Mouse (Mus musculus): ENCODE measurements around the gene Slc25a17.

DNA sequence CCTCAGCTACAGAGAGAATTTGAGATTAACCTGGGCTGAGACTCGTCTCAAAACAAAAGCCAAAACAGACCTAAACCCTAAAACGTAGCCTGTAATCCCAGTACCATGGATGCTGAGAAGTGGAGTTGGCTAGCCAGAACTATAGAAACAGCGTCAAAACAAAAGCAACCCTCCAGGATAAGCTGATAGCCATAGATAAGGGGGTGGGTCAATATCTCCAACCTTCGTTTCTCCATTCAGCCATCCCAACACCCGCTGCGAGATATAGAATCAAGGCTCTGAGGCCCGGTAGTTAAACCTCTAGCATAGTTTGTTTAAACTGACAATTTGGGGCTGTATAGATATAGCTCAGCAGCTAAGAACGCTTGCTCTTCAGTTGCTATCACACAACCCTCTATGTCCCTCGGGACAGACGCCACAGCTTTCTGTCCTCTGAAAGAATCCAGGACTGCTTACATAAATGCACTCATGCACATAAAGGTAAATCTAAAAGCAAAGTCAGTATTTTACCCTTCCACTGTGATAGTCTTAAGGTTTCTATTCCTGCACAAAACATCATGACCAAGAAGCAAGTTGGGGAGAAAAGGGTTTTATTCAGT, 904 bp upstream of the Slc25a17 start:
- TF ChIP-seq POLR2A (IDR thresholded peaks at IDR 0.05; ENCODE audit: borderline replicate concordance, control insufficient read depth, low read depth, low read length) (no peak), CTCF (IDR thresholded peaks at IDR 0.05; ENCODE audit: control insufficient read depth, insufficient read depth, low read length) (no peak)
